ENCODE assay signal across 23 mouse cellular contexts in genomic region chr15:78546060-78546459, GRCm38 (mm10). TPM values are rescaled to one million over a fixed set of nuclear protein-coding genes. Genes with fewer than 3 reads are reported as not detected.
DNase-seq lines count a peak whose midpoint lies in the region; ATAC-seq and TF ChIP-seq lines count a peak whose summit lies in the region.
"Had no signal": no experiment of that assay in that cellular context is flagged by ENCODE, and none has a peak within 500 bp of the region (broad histone marks: within the 10 kb centered on the region; RNA-seq: fewer than 3 reads in every experiment).

No protein-coding gene starts in this region.

- TF ChIP-seq CTCF in midbrain, postnatal 0 days (IDR thresholded peaks at IDR 0.05) = no peak

- no peaks in the 10 kb centered on the region for H3K9me3 ChIP-seq in midbrain, embryonic 11.5 days (ENCODE audit: control insufficient read depth, low read length)
- H3K9me3 ChIP-seq in midbrain, postnatal 0 days (ENCODE audit: low read length) = no peaks in the 10 kb centered on the region
- H3K9me3 ChIP-seq: embryonic facial prominence, embryonic 12.5 days; forebrain, embryonic 15.5 days had no signal

- H3K4me1 ChIP-seq in midbrain, embryonic 11.5 days (ENCODE audit: control insufficient read depth, insufficient read depth, low read length) = peaks cover 8% of the 10 kb centered on the region
- H3K4me1 ChIP-seq in midbrain, postnatal 0 days (ENCODE audit: insufficient read depth, low read length) = 0 out of 2 replicates have a peak, but pooled peaks cover 4% of the 10 kb centered on the region
- H3K4me1 ChIP-seq: embryonic facial prominence, embryonic 12.5 days had no signal

- H3K36me3 ChIP-seq in midbrain, embryonic 11.5 days (ENCODE audit: control insufficient read depth, insufficient read depth, low read length) = no peaks in the 10 kb centered on the region
- no peaks in the 10 kb centered on the region for H3K36me3 ChIP-seq in midbrain, postnatal 0 days (ENCODE audit: insufficient read depth, low read length)
- H3K36me3 ChIP-seq: embryonic facial prominence, embryonic 10.5 days; embryonic facial prominence, embryonic 12.5 days; forebrain, embryonic 15.5 days; G1E had no signal

- H3K4me3 ChIP-seq in midbrain, embryonic 11.5 days (ENCODE audit: low read depth, low read length) = no peak overlapping the region
- no peak overlapping the region for H3K4me3 ChIP-seq in midbrain, postnatal 0 days (ENCODE audit: low read depth, low read length)
- H3K4me3 ChIP-seq: embryonic facial prominence, embryonic 10.5 days; embryonic facial prominence, embryonic 12.5 days; forebrain, embryonic 13.5 days; forebrain, embryonic 15.5 days had no signal

- no peak overlapping the region for H3K27ac ChIP-seq in midbrain, embryonic 11.5 days (ENCODE audit: low read depth, low read length)
- no peak overlapping the region for H3K27ac ChIP-seq in midbrain, postnatal 0 days (ENCODE audit: low read depth, low read length)
- H3K27ac ChIP-seq: embryonic facial prominence, embryonic 10.5 days; embryonic facial prominence, embryonic 12.5 days; forebrain, embryonic 13.5 days; forebrain, embryonic 15.5 days had no signal

- WGBS in midbrain, embryonic 11.5 days = 83% methylated on average over 4 of the region's 4 CpGs
- 84% methylated on average over 4 of the region's 4 CpGs for WGBS in midbrain, postnatal 0 days

- no peak overlapping the region for H3K9ac ChIP-seq in midbrain, embryonic 11.5 days (ENCODE audit: low read length)
- H3K9ac ChIP-seq in midbrain, postnatal 0 days (replicated peaks; ENCODE audit: low read length, poor library complexity, severe bottlenecking) = no peak overlapping the region
- H3K9ac ChIP-seq: embryonic facial prominence, embryonic 12.5 days; forebrain, embryonic 13.5 days; forebrain, embryonic 15.5 days; forebrain, postnatal 0 days had no signal

- no peaks in the 10 kb centered on the region for H3K27me3 ChIP-seq in midbrain, embryonic 11.5 days (ENCODE audit: control insufficient read depth, insufficient read depth, low read length)
- H3K27me3 ChIP-seq in midbrain, postnatal 0 days (ENCODE audit: insufficient read depth, low read length) = no peaks in the 10 kb centered on the region
- H3K27me3 ChIP-seq: forebrain, embryonic 13.5 days; forebrain, embryonic 15.5 days had no signal

- no peak for ATAC-seq in midbrain, embryonic 11.5 days (ENCODE audit: low FRiP score)
- no peak for ATAC-seq in midbrain, postnatal 0 days (ENCODE audit: low FRiP score)
- ATAC-seq: activated CD4-positive, CD25-positive, alpha-beta regulatory T cell, adult 4 months; CD4-positive, CD25-positive, alpha-beta regulatory T cell, adult 4 months; forebrain, embryonic 13.5 days; forebrain, embryonic 15.5 days; forebrain, postnatal 0 days; Patski had no signal

- no peak overlapping the region for H3K4me2 ChIP-seq in midbrain, embryonic 11.5 days
- no peak overlapping the region for H3K4me2 ChIP-seq in midbrain, postnatal 0 days (ENCODE audit: low read depth, low read length, poor library complexity, severe bottlenecking)
- H3K4me2 ChIP-seq: embryonic facial prominence, embryonic 12.5 days; forebrain, embryonic 13.5 days; forebrain, embryonic 15.5 days had no signal

- peak; percentile 58 to 79 for DNase-seq in adrenal gland, adult (ENCODE audit: inconsistent age in 2 of 2, low spot score in 1 of 2)
- no peak for DNase-seq in adrenal gland, postnatal 25 days
- peak; percentile 34 for DNase-seq in adrenal gland, postnatal 14 days
- DNase-seq in adrenal gland, postnatal 10 days = no peak
- DNase-seq in cerebellum, adult 9-10 months = peak; percentile 31
- no peak for DNase-seq in cerebellum, postnatal 10 days
- DNase-seq in midbrain, embryonic 11.5 days (ENCODE audit: low spot score, missing footprints) = peak; percentile 68
- DNase-seq in midbrain, postnatal 0 days (ENCODE audit: low spot score) = no peak
- DNase-seq: B cell, adult 2 months; cerebellum, adult 11-12 months; cerebellum, adult 2 months; cerebellum, postnatal 25 days; forebrain, postnatal 0 days had no signal

RNA-seq across cellular contexts. Expression of gene Sstr3, which starts 1.6 kb away (rescaled TPM):
- total RNA-seq in adrenal gland, postnatal 25 days (2021) = 0.58 and 0.76 TPM in 2 replicates
- 0.56 and 0.98 TPM in 2 replicates for total RNA-seq in adrenal gland, postnatal 14 days (2021)
- under 1 TPM; 0.39 to 0.42 TPM for total RNA-seq in adrenal gland, postnatal 10 days (2021)
- not detected in 2 replicates for polyA plus RNA-seq in midbrain, embryonic 11.5 days (2014; fragmentation: Nextera tagmentation; extraction: Ambion mirVana)
- total RNA-seq in midbrain, postnatal 0 days (2014; rRNA removed) = 1.1 and 2.4 TPM in 2 replicates
- 0.49 and 0.65 TPM in 2 replicates for polyA plus RNA-seq in midbrain, postnatal 0 days (2015; fragmentation: Nextera tagmentation; extraction: Ambion mirVana)
- total RNA-seq: CH12.LX had no signal
- polyA plus RNA-seq: activated CD4-positive, CD25-positive, alpha-beta regulatory T cell, adult 4 months; CD4-positive, CD25-positive, alpha-beta regulatory T cell, adult 4 months; embryonic facial prominence, embryonic 10.5 days; embryonic facial prominence, embryonic 12.5 days; forebrain, embryonic 11.5 days; G1E had no signal

RNA-seq across cellular contexts. Expression of gene C1qtnf6, which starts 14.8 kb away (rescaled TPM):
- 48.7 and 59.4 TPM in 2 replicates for total RNA-seq in adrenal gland, postnatal 25 days (2021)
- total RNA-seq in adrenal gland, postnatal 14 days (2021) = 53.4 and 69.2 TPM in 2 replicates
- 10 to 100 TPM; 58.9 to 63.4 TPM for total RNA-seq in adrenal gland, postnatal 10 days (2021)
- 10.5 and 12.1 TPM in 2 replicates for polyA plus RNA-seq in midbrain, embryonic 11.5 days (2014; fragmentation: Nextera tagmentation; extraction: Ambion mirVana)
- 2.4 and 2.7 TPM in 2 replicates for total RNA-seq in midbrain, postnatal 0 days (2014; rRNA removed)
- polyA plus RNA-seq in midbrain, postnatal 0 days (2015; fragmentation: Nextera tagmentation; extraction: Ambion mirVana) = 8.6 and 10.4 TPM in 2 replicates
- polyA plus RNA-seq: G1E had no signal

RNA-seq across cellular contexts. Expression of gene Rac2, which starts 26.5 kb away (rescaled TPM):
- total RNA-seq in adrenal gland, postnatal 25 days (2021) = 2.7 and 4.5 TPM in 2 replicates
- total RNA-seq in adrenal gland, postnatal 14 days (2021) = 9.0 and 44.5 TPM in 2 replicates
- total RNA-seq in adrenal gland, postnatal 10 days (2021) = 10 to 100 TPM; 21.3 to 27.1 TPM
- polyA plus RNA-seq in midbrain, embryonic 11.5 days (2014; fragmentation: Nextera tagmentation; extraction: Ambion mirVana) = 4.3 and 8.5 TPM in 2 replicates
- total RNA-seq in midbrain, postnatal 0 days (2014; rRNA removed) = 1.7 and 2.6 TPM in 2 replicates
- 4.3 and 4.9 TPM in 2 replicates for polyA plus RNA-seq in midbrain, postnatal 0 days (2015; fragmentation: Nextera tagmentation; extraction: Ambion mirVana)
- polyA plus RNA-seq: Patski had no signal

RNA-seq across cellular contexts. Expression of gene Cyth4, which starts 50.8 kb away (rescaled TPM):
- total RNA-seq in adrenal gland, postnatal 25 days (2021) = 7.5 and 7.6 TPM in 2 replicates
- 4.6 and 12.8 TPM in 2 replicates for total RNA-seq in adrenal gland, postnatal 14 days (2021)
- 1 to 10 TPM; 7.0 to 9.9 TPM for total RNA-seq in adrenal gland, postnatal 10 days (2021)
- 2.0 and 2.7 TPM in 2 replicates for polyA plus RNA-seq in midbrain, embryonic 11.5 days (2014; fragmentation: Nextera tagmentation; extraction: Ambion mirVana)
- 5.9 and 7.2 TPM in 2 replicates for total RNA-seq in midbrain, postnatal 0 days (2014; rRNA removed)
- polyA plus RNA-seq in midbrain, postnatal 0 days (2015; fragmentation: Nextera tagmentation; extraction: Ambion mirVana) = 4.5 and 6.3 TPM in 2 replicates

RNA-seq across cellular contexts. Expression of gene Il2rb, which starts 51.0 kb away (rescaled TPM):
- total RNA-seq in adrenal gland, postnatal 25 days (2021) = 0.48 and 0.58 TPM in 2 replicates
- total RNA-seq in adrenal gland, postnatal 14 days (2021) = 0.41 and 4.2 TPM in 2 replicates
- 1 to 10 TPM; 1.9 TPM for total RNA-seq in adrenal gland, postnatal 10 days (2021)
- polyA plus RNA-seq in midbrain, embryonic 11.5 days (2014; fragmentation: Nextera tagmentation; extraction: Ambion mirVana) = not detected in 2 replicates
- total RNA-seq in midbrain, postnatal 0 days (2014; rRNA removed) = 0.33 and 0.38 TPM in 2 replicates
- polyA plus RNA-seq in midbrain, postnatal 0 days (2015; fragmentation: Nextera tagmentation; extraction: Ambion mirVana) = 0.19 and 0.22 TPM in 2 replicates
- polyA plus RNA-seq: embryonic facial prominence, embryonic 10.5 days; forebrain, embryonic 11.5 days; forebrain, embryonic 13.5 days; forebrain, embryonic 15.5 days; G1E had no signal

Comparison
In these comparisons a context has a peak if more than half of its experiments do, and no peak if none do; other contexts are left out.
1. DNase-seq: peak in adrenal gland, adult (2 of 2), adrenal gland, postnatal 14 days (single experiment), cerebellum, adult 9-10 months (single experiment) and midbrain, embryonic 11.5 days (single experiment); none in adrenal gland, postnatal 25 days (single experiment), adrenal gland, postnatal 10 days (single experiment), cerebellum, postnatal 10 days (0 of 2) and midbrain, postnatal 0 days (single experiment).
2. RNA of gene C1qtnf6, which starts 14.8 kb away (total RNA-seq): 58.9 to 63.4 TPM in adrenal gland, postnatal 10 days, 48.7 to 59.4 TPM in adrenal gland, postnatal 25 days and 53.4 to 69.2 TPM in adrenal gland, postnatal 14 days; 2.4 to 2.7 TPM in midbrain, postnatal 0 days; every median in the first group is over 10 times any median in the second.